Mouse (Mus musculus) inflammation-experienced regulatory T-cells, adult 6 months (primary cell): ENCODE data around the gene Bcl2l2. TPM values are rescaled to one million over a fixed set of nuclear protein-coding genes. Genes with fewer than 3 reads are reported as not detected.
A peak's percentile ranks its signal among the peaks of the same experiment; 100 is the strongest.

Experiments used
- ATAC-seq: one replicate; pipeline ENCODE4 v1.8.0; 2017
- polyA plus RNA-seq, 3 experiments: library from polyadenylated mRNA; unstranded; fragments of 100-300 nt; shearing (Covaris generic); gene quantifications; one replicate each; pipeline ENCODE4 v1.2.1; 2017

Gene Bcl2l2
- 1 to 10 TPM; 1.3 to 2.1 (median 1.7) TPM for polyA plus RNA-seq

DNA sequence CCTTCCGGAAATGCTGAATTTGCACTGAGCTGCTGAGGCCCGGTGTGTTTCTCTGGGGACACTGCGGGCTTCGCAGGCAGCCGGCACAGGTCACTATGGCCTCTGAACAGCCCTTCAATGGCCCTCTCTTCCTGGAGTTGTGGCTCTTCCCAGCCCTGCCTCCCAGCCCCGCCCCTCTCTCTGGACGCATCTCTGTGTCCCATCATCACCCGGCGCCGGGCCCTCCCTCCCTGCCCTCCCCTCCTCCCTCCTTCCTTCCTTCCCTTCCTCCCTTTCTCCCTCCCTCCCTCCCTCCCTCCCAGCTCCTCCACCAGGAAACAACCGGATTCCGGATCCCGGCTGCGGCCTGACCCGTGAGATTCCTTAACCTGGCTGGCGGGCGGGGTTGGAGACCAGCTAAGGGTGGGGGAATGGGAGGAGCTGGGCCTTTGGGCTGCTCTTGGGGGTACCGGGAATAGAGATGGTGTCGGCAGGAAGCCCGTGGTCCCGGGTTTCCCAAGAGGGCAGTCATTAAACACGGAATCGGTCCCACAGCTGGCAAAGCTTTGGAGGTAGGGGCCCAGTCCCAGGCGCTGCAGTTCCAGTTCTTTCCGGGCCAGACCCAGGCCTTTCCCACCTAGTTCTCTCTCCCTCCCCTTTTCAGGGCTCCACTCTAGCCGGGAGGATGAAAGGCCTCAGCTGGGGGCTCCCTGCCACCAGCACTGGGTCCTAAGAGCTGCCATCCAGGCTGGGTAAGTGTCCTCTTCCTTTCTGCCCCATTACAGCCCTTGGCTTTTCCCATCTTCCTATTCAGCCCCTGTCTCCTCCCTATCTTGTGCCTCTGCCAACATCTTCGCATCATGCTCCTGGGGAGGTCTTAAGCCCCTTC is at the start of gene Bcl2l2, which contains the start of gene Gm20521:
Gene Bcl2l2, plus strand, starts transcription at position 224 of the 868 bp plus-strand sequence.
Gene Gm20521, plus strand, starts transcription at position 288 of the 868 bp plus-strand sequence.
- peak; percentile 58 for ATAC-seq

DNA sequence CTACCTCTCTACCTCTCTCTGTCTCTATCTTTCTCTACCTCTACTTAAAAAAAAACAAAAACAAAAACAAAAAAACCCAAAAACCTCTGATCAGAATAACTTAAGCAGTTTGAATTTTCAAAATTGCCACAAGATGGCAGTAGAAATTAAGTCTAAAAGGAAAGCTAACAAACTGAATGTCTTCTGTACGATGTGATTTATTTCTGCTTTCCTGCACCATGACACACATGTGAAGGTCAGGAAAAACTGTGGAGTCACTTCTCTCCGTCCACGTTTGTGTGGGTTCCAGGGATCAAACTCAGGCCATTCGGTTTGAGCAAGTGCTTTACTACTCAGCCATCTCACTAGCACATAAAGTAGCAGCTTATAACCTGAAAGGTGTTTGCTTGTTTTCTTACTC is 39.7 kb upstream of the Bcl2l2 start:
- peak; percentile 41 for ATAC-seq

DNA sequence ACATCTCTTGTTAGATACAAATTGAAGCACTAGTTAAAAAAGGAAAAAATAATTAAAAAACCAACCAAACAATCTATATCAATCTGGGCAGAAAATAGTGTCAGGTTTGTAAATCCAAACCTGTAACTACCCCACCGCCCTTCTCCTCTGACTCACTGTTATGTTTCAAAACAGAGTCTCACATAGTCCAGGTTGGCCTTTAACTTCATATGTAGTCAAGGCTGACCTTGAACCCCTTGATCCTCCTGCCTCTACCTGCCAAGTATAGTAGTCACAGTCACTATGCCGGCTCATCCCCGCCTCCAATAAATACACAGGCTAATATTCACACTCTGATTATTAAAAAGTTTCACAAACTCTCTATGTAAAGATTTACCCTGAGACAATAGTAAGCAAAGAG is 27.5 kb upstream of the Bcl2l2 start:
- no peak for ATAC-seq

DNA sequence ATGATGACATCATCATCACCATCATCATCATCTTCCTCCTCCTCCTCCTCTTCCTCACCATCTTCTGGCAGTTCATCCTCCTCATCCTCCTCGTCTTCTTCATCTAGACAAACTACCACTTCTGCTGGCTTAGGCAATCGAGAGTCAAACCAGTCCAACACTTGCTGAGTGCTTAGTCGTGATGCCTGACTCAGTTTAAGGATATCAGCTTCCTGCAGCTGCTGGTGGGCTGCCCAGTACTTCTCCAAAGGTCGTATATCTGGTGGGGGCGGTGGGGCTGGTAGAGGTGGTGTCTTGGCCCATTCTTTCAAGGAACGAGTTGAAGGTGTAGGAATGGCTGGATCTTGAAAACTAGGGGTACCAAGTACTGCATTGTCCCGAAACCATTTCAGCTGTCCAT is 26.5 kb upstream of the Bcl2l2 start:
- no peak for ATAC-seq

DNA sequence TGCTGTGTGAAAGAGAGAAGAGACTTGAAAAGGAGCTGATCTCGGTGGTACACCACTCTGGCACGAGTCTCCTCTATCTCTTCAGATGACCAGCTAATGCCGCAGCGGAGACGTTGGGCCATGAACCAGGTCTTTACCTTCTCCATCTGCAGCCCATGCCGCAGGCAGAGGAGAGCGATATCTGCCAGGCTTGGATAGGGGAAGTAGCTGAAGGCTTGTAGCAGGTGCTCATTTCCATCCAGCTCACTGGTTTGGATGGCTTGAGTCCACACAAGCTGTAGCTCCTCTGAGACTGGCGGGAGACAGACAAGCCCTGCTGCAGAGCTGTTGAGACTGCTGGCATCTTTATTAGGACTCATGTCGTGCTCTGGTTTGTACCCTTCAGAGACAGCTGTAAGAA is 25.3 kb upstream of the Bcl2l2 start:
- no peak for ATAC-seq

DNA sequence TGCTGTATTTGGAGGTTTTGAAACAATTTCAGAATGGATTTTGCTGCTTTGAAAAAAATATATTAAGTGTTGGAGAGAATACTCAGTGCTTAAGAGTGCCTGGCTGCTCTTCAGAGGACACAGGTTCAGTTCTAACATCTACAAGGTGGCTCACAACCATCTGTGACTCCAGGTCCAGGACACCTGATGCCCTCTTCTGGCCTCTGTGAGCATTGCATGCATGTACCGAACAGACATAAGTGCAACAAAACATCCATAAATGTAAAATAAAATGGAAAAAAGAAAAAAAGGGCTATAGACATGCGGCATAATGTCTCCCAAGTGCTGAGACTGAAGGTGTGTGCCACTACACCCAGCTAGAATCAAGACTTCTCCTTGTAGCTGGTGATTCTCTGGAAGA is 22.7 kb upstream of the Bcl2l2 start:
- no peak for ATAC-seq

DNA sequence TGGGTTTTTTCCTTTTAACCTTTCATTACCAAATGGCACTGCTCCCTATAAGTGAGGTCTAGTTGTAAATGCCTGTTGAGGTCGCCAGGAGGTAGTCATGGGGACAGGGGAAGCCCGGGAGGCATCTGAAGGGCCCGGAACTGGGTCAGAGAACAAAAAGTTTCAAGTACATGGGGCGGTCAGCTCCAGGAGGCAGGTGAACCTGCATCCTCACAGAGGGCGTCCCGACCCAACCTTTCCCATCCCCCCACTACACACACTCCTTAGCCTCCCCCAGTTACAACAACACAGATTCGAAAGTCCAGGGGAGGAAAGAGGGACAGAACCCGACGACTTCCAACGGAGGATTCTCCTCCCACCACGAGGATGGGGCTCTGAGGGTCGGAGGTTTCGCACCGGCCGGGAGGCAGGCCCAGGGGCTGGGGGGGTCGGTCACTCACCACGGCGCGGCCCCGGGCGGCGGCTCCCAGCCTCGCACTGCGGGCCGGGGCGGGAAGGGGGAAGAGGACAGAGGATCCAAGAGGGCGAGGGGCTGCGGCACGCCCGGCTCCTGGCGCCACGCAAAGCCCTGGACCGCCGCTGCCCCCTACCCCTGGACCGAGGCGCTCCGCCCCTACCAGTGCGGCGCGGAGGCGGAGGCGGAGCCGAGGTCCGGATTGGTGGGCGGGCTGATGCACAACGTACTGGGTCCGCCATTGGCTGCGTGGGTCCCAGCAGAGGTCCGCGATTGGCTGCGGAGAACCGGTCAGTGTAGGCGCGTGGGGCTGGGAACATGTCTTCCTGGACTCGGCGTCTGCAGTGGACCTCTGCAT is 19.5 kb upstream of the Bcl2l2 start:
- peak; percentile 91 for ATAC-seq

DNA sequence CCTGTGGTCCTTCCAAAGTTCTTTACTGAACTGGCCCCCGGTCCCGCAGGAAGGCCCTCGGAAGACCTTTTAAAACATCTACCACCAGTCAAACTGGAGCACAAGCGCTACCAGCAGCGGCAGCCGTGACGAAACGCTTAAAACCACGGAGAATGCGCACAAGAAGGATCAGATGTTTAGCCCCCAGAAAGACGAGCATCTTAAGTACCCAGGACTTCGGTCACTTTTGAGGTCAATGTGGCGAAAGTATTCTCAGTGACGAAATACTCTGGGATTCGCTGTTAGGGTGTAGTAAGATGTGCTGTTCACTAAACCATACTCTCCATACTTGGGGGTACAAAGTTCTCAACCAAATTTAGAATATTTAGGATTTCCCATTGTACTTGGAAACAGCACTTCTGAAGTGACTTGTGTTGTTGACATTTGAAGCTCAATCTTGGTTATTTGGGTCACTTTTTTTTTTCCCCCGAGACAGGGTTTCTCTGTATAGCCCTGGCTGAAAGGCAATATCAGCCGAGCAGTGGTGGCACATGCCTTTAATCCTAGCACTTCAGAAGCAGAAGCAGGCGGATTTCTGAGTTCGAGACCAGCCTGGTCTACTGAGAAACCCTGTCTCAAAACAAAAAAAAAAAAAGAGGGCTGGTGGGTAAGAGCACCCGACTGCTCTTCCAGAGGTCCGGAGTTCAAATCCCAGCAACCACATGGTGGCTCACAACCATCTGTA is 18.7 kb upstream of the Bcl2l2 start:
- ATAC-seq = peak; percentile 62

DNA sequence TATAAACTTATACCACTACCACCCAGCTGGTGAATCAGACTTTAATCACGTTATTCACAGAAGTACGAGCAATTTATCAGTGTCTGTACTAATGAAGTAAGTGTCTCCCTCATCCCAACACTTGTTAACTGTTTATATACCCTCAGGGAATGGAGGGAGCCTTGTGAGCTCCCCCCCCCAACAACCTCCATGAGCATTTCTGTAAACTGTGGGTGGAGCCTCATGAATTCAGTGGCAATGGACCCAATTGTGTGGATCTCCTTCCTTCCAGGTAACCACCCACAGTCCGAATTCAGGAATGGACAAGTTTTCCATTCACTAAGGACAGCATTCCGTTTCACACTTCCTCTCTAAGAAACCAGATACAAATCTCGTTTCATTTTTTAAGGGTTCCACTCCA is 17.6 kb upstream of the Bcl2l2 start:
- ATAC-seq = no peak

DNA sequence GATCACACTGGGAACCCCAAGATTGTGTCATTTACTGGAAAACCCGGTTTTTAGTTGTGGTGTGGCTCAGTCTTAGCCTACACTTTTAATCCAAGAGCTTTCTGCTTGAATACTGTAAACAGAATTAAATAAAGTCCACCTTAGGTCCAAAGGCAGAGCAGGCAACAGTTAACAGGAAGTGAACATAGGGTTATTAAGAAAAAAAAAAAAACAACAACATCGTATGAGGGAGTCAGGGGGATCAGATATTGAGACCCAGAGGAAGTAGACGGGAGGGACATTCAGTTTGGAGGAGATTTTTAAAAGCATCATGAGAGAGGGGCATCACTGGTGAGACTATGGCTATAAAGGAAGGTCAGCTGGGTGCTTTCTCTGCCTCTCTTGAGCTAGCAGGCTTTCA is 16.9 kb upstream of the Bcl2l2 start:
- no peak for ATAC-seq

DNA sequence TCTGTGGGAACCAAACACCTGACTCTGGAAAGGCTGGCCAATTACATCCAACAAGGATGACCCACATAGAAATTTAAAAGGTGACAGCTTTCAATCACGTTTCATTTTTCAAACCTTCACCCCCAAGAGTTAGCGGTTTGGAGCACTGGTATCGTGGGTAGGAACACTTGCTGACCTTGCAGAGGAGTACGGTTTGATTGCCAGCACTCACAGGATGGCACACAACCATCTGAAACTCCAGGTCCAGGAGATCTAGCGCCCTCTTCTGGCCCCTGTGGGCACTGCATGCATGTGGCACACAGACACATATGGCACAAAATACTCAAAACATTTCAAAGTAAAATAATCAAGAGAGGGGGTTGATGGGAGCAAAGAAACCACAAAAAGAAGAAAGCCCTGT is 16.2 kb upstream of the Bcl2l2 start:
- ATAC-seq = no peak

DNA sequence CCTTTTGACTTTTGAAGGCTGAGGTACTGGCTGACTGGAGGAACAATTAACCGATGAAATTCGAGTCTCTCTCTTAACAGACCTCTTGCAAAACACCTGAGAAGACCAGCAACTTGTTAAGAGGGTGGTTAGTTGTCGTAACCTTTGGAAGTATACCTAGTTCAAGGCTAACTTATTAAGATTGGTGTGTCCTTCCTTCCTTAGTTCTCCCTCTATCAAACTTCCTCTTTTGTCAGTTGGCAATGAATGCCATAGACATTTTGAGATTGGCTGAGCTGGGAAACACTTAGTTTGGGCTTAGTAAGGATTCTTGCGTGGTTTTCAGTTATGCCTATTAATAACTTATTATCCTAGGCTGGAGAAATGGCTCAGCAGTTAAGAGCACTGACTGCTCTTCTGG is 15.2 kb upstream of the Bcl2l2 start:
- ATAC-seq = no peak

DNA sequence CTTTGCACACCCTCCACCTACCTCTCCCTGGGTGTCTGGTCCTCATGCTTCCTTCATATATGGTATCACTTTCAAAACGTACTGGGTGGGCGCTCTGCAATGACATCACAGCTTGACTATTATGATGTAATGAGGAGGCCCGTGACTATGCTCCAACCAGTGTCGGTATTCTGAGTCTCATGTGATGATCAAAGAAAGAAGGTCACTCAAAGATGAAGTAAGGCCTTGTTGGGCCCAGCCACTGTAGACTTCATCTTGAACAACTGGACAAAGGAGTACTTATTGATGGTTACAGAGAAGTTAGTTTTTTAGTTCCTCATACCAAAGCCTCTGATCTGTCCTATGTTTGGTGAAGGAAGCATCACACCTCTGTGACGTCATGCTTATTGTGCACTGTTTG is 12.3 kb upstream of the Bcl2l2 start, which contains the start of gene Homez:
Gene Homez, minus strand, starts transcription at position 101 of the 400 bp plus-strand sequence.
- ATAC-seq = no peak

DNA sequence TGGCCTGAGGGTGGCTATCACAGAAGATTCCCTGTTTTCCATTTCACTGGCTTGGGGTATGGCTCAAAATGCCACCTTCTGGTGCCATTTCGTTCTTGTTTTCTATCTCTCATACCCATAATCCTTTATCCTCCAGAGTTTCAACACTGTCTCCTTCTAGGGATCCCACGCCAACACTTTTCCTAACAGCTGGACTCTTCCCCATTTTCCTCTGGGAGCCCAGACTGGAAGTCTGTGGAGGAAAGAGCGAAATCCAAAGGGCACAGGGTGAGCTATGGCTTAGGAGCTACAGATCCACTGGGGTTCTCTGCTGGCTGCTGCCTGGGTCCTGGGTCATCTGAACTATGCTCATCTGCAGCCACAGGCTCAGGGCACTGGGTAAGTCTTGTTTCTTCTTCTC is 9.0 kb upstream of the Bcl2l2 start:
- ATAC-seq = no peak

DNA sequence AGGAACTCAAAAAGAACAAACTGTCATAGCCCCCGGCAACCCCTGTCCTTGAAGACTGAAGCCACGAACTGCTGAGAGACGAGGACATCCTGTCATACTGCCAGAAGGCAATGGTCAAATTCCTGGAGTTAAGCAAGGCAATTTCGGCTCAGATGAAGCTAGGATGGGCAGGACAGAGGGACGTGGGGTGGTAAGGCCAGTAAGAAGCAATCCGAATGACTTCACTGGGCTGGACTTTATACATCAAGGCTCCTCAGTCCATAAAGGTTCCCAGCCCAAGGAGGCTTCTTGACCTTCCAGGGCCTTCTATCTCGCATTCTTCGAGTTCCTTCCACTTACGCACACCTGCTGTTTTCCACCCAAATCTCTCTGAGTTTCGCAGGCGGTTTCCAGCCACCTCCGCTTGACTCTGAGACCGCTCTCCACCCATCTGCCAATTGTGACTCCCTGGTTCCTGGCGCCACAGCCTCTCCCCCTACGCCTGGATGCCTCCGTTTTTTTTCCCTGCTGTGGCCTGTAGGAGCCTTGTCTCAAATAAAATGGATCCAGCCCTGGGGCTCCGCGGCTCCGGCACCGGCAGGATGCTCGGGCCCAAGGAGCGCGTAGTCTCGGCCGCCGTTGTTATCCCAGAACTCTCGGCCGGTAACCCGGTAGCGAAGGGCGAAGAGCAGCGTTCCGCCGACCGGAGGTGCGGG is 7.2 kb upstream of the Bcl2l2 start:
- peak; percentile 44 for ATAC-seq

DNA sequence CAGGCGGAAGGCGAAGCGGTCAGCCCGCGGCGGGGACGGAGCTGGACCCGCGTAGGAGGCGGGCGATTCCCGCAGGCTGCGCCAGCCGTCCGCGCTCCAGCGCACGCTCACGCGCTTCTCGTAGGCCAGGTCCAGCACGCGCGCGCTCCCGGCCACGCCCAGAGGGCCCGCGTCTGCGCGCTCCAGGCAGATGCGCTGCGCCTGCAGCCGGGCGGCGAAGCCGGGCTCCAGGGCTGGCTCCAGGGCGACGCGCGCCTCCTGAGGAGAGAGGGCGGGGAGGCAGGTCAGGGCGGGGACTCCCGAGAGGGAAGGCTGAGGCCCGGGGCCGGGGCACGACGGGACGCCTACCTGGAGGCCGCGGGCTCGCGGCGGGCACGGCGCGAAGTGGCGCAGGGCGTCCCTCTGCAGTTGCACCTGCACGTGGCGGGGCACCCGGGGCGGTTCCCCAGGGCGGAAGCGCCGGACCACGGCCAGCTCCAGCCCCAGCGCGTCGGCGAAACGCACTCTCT is 6.6 kb upstream of the Bcl2l2 start:
- ATAC-seq = peak; percentile 75

DNA sequence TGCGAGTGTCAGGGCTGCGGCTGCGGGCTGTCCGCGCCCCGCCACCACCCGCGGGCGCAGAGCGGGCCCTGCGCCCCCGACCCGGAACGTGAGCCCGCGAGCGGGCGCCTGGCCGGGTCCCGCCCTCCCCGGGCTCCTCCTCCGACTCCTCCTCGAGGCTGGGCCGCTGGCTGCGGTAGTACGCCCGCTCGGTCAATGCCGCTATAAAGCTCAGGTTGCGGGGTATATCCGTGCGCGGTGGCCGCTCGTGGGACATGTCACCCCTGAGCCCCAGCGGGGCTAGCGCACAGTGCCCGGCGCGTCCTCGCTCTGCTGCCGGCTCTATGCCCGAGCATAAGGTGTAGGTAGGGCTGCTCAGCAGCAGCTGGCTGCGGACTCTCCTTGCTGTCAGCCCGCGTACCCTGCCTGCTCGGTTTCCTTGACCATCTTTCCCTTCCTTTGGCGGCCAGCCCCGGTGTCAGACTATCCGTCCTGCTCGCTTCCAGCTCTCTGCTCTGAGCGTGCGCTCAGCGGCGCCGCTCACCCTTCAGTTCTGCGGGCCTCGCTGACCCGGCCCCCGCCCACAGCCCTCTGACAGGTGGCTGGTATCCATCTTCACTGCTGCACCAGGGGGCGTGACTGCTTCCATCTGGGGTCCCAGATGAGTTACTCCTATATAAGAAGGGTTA is 6.0 kb upstream of the Bcl2l2 start, which contains the start of gene Ppp1r3e:
Gene Ppp1r3e, minus strand, starts transcription at position 503 of the 668 bp plus-strand sequence.
- ATAC-seq = peak; percentile 66

DNA sequence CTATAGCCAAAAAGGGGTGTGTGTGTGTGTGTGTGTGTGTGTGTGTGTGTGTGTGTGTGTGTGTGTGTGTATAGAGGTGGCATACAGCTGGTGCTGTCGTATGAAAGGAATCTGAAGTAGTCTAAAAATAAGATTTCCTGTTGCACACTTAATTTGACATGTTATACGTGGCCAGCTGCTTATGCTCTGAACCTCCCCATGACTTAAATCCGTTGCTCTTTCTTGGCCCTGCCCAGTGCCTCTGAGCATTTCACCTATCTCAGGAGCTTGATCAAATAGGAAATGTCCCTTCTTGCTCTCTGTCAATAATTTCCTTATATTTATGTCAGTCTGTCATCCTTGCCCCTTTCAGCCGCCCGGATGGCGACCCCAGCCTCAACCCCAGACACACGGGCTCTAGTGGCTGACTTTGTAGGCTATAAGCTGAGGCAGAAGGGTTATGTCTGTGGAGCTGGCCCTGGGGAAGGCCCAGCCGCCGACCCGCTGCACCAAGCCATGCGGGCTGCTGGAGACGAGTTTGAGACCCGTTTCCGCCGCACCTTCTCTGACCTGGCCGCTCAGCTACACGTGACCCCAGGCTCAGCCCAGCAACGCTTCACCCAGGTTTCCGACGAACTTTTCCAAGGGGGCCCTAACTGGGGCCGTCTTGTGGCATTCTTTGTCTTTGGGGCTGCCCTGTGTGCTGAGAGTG is 990 bp downstream of the Bcl2l2 start:
- ATAC-seq = peak; percentile 17

DNA sequence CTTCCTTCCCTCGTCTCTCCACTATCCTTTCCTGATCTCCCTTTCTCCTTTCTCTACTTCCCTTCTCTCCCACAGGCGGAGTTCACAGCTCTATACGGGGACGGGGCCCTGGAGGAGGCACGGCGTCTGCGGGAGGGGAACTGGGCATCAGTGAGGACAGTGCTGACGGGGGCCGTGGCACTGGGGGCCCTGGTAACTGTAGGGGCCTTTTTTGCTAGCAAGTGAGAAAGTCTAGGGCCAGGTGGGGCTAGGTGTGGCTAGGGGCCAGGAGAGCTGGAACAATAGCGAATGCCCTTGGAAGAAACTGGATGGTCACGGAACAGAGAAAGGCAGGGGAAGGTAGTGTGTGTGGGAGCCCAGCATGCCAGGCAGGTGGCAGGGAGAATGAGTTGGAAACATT is 2.1 kb downstream of the Bcl2l2 start:
- no peak for ATAC-seq

DNA sequence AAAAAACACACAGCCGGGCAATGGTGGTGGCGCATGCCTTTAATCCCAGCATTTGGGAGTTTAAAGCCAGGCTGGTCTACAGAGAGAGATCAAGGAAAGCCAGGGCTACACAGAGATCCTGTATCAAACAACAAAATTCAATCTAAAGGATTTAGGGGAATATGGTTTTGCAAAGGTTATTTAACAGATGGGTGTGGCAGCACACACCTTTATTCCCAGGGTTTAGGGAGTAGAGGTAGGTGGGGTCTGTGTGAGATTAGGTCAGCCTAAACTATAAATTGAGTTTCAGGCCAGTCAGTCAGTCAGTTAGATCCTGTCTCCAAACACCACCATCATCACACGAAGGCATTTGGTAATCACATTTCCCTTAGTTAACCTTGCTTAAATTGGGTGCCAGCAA is 9.0 kb downstream of the Bcl2l2 start, which contains the start of gene Pabpn1:
Gene Pabpn1, plus strand, starts transcription at position 301 of the 400 bp plus-strand sequence.
- no peak for ATAC-seq
